Mouse (Mus musculus): ENCODE measurements at regions not wholly inside any gene's neighbourhood (a gene's known extent, or its start where the extent isn't known, plus 50 kb on each side); places are given as distances from the start of the nearest gene placed in this dataset.

GRCm38 (mm10) chr14:46317406-46318045 lies 61.7 kb upstream of the Gm15217 start:
- DNase-seq (ENCODE audit: low spot score) (no peak), ATAC-seq (ENCODE audit: insufficient read depth, low FRiP score, low TSS enrichment) (no peak)
- Histone ChIP-seq H3K4me1 (ENCODE audit: control insufficient read depth, insufficient read depth, low read length) (no peaks in the 10 kb centered on the region), H3K4me3 (ENCODE audit: low read depth, low read length) (no peak overlapping the region), H3K27ac (ENCODE audit: low read depth, low read length) (no peak overlapping the region), H3K36me3 (ENCODE audit: control insufficient read depth, insufficient read depth, low read length) (no peaks in the 10 kb centered on the region), H3K4me2 (ENCODE audit: low read depth) (no peak overlapping the region), H3K9ac (ENCODE audit: low read length) (no peak overlapping the region), H3K27me3 (ENCODE audit: control insufficient read depth, insufficient read depth, low read length) (no peaks in the 10 kb centered on the region), H3K9me3 (ENCODE audit: control insufficient read depth, low read length) (no peaks in the 10 kb centered on the region)
- WGBS, result 78% methylated on average over 16 of the region's 16 CpGs

- Histone ChIP-seq H3K9ac (ENCODE audit: low read length) (no peak overlapping the region), H3K4me1 (ENCODE audit: control insufficient read depth, insufficient read depth, low read length) (no peaks in the 10 kb centered on the region), H3K9me3 (ENCODE audit: control insufficient read depth, low read length) (no peaks in the 10 kb centered on the region), H3K27me3 (ENCODE audit: control insufficient read depth, insufficient read depth, low read length) (no peaks in the 10 kb centered on the region), H3K4me2 (ENCODE audit: low read depth) (no peak overlapping the region), H3K4me3 (ENCODE audit: low read depth, low read length) (no peak overlapping the region), H3K36me3 (ENCODE audit: control insufficient read depth, insufficient read depth, low read length) (no peaks in the 10 kb centered on the region), H3K27ac (ENCODE audit: low read depth, low read length) (no peak overlapping the region)
- ATAC-seq (ENCODE audit: insufficient read depth, low FRiP score, low TSS enrichment) (no peak), DNase-seq (ENCODE audit: low spot score) (no peak)
- WGBS, result 58% methylated on average over 3 of the region's 3 CpGs
Observed at GRCm38 (mm10) chr14:46328064-46328463, 51.1 kb upstream of the Gm15217 start.

All from neural tube, embryonic 11.5 days (tissue).